Mouse (Mus musculus) adrenal gland, postnatal 25 days (tissue): ENCODE measurements at regions not wholly inside any gene's neighbourhood (a gene's known extent, or its start where the extent isn't known, plus 50 kb on each side); places are given as distances from the start of the nearest gene placed in this dataset.
"Not testable (repeated sequence)": the region's sequence is repeated elsewhere in the genome, so short reads cannot be mapped to it uniquely, and the experiment has no call there.

ENCODE experiments used
- DNase-seq: peaks from one replicate; pipeline ENCODE4 v3.0.0; 2021; ENCODE audit warnings: mixed read lengths

DNA sequence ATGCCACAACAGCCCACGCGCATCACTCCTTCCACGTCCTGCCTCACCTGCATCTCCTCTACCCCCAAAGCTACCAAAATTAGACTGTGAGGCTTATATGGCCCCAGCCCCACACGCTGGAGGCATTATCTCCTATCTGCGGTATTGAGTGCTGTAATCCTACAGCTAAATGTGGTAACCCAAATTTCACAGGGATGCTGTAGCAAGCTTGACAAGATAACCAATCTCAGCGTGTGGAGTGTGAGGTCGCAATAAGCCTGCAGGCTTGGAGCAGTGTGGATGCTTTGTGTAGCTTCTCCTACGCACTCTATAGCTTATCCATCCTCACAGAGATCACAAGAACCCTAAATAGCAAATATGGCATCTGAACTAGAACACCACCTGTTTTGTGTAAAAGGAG lies 251.2 kb upstream of the Kcnh8 start:
- DNase-seq, result no peak

GRCm38 (mm10) chr17:52350696-52351095 lies 251.8 kb upstream of the Kcnh8 start:
- DNase-seq, result no peak

GRCm38 (mm10) chr17:52349872-52350271 lies 252.6 kb upstream of the Kcnh8 start:
- DNase-seq, result no peak

GRCm38 (mm10) chr17:52348481-52349083 lies 253.9 kb upstream of the Kcnh8 start:
- DNase-seq, result no peak

DNA sequence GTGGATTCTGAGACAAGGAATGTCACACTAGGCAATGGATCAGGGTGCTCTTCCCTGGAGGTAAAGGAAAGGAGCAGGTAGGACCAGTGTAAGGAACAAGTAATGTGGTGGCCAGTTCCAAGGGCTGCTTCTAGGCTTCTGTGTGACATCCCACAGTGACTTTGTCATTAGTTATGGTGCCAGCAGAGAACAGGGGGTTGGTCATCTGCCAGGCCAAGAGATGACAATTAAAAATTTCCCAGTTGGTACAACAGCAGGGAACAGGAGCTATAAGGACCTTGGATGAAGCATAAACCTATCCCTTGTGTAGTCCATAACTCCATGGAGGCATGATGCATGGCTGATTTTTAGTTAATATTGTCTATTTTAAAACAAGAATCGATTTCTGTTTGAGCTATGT lies 281.9 kb upstream of the Kcnh8 start:
- no peak for DNase-seq

DNA sequence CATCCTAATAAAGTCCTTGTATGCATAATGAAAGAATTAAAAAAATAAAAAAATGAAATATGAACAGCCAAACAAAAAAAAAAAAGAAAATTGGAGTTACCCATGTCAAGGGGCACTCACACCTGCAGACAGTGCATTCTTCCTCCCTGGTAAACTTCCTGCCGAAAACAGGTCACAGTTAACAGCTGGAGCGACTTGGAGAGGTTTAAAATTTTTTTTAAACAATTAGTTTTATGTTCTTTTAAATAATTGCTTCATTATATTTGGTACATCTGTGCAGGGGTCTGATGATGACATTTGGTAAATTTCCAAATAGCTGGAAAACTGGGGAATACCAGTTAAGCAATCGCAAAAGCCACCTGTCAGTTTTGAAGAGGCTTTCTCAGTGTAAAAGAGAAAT lies 285.5 kb upstream of the Kcnh8 start:
- DNase-seq, result no peak

DNA sequence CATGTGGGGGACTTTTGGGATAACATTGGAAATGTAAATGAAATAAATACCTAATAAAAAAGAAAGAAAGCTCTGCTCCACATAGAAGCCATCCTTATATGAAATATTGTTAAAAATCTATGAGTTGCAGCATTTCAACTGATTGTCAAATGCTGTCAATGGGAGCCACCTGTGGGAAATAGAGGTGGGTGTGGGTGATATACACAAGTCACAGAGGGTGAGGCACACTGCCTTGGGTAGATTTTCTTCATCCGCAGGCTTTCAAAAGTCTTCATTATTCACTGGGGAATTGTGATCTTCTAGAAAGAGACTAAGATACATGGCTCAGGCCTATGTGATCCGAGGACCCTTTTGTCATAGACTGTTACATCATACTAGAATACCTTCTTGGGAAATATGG lies 286.6 kb upstream of the Kcnh8 start:
- no peak for DNase-seq

GRCm38 (mm10) chr17:52315456-52315855 lies 287.1 kb upstream of the Kcnh8 start:
- not testable (repeated sequence) for DNase-seq

DNA sequence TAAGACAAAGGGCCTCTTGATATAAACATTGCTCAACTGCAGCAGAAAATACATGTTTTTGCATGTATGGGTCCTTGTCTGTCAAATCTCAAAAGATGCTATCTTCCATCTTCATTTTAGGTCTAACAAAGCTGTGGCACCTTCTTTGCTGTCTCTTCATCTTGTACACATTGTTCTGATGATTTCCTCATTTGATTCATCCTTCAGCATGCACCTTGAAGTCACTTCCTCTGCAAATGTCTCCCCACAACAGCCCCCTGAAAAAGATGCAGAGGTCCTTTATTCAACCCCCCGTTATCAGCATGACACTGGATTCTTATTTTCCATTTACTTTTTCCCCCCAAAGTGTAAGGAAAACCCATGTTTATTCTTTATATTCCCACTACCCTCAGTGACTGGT lies 290.5 kb upstream of the Kcnh8 start:
- no peak for DNase-seq

DNA sequence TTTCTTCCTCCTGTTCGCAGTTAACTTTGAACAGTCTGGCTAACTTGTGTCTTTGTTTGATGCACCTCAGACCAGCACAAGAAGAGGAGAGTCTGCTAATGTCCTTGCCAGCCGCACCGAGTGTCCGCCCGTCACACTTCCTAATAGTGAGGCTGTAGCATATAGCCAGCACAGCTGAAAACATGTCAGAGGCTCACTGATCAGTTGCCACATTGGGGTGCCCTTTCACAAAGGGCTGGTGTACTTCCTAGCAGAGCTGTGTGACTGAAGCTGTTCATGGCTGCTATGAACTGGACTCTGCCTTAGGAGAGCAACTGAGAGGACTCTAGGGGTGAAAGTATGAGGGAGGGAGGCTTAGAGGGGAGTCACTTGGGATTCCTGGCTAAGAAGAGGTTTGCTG lies 293.7 kb upstream of the Kcnh8 start:
- DNase-seq, result no peak

DNA sequence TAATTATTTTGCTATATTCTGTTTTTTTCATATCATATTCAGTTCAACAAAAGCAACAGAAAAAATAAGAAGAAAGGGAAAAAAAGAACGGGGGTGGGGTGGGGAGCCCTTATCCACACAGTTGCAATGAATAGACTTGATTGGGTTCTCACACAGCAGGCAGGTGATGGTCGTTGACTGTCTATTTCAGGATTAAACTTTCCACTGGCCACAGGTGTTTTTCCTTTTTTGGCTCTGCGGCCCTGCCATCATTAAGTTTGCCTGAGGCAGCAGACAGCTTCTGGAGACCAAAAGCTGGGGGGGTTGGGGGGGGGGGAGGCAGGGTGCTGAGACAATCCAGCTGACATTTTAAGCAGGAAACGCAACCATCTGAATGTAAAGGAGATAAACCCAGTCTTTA lies 298.4 kb upstream of the Kcnh8 start:
- no peak for DNase-seq

DNA sequence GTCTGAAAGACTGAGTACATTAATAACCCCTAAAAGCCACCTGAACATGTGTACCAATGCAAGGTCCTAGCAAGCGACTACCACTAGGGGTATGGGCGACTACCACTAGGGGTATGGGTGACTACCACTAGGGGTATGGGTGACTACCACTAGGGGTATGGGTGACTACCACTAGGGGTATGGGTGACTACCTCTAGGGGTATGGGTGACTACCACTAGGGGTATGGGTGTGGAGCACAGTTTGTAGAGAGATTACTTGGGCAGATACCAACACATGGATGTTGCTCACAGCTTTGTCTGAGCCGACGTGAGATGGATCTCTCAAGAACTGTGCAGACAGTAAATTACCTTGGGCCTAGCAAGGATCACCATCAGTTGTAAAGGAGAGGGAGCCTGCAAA lies 299.2 kb upstream of the Kcnh8 start:
- DNase-seq, result no peak

- DNase-seq, result no peak
Observed at GRCm38 (mm10) chr17:52299769-52300168, 302.7 kb upstream of the Kcnh8 start.

- DNase-seq, result no peak
Observed at GRCm38 (mm10) chr17:52285392-52285791, 317.1 kb upstream of the Kcnh8 start.

DNA sequence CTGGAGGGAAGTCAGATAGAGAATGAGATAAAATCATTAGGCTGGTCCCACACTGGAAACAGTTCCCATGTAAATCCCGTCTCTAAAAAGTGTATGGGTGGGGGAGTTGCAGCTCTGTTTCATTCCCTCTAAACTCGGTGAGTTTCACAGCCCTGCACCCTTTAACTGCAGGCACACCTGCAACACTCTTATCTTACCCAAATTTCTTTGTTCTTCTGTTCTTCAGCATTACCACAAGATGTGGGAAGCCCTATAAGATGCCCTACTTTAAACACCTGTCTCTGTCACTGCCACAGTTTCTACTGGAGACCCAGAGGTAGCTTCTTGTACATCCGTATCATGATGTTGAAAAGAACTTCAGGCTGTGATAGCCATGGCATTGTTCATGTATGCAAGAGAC lies 320.2 kb upstream of the Kcnh8 start:
- no peak for DNase-seq

DNA sequence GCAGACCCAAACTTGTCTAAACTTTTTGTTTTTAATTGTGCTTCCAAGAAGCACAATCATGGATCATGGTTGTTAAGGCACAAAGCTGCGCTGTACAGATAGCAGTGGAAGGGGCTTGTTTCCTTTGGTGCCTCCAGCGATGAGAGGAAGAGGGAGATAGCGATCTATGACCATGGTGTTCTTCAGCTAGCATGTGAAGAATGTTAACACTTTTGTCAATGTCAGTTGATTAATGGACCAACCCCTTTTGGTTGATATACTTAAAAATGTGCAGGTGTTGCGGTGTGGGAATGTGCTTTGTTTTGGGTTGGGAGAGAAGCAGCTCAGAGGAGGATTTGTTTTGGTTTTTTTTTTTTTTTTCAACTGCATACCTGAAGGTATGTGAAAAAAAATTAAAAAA lies 324.0 kb upstream of the Kcnh8 start:
- no peak for DNase-seq

DNA sequence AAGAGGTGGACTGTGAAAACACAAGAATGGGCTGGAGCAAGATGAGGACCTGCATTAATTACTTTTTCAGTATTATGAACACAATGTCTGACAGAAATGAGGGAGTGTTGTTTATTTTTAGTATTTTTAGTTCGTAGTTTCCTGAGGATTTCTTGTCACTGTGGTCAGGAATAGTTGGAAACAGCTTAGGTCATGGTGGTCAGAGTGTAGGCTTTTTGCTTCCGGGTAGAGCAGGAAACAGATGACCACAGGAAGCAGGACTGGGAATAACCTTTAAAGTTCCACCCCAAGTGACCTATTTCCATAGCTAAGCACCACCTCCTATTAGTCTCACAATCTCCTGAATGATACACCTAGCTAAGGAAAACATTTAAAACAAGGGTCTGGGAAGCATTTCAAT lies 333.7 kb upstream of the Kcnh8 start:
- DNase-seq, result no peak

GRCm38 (mm10) chr17:52251284-52251683 lies 351.2 kb upstream of the Kcnh8 start:
- no peak for DNase-seq

GRCm38 (mm10) chr17:52225584-52225983 lies 376.9 kb upstream of the Kcnh8 start:
- no peak for DNase-seq

DNA sequence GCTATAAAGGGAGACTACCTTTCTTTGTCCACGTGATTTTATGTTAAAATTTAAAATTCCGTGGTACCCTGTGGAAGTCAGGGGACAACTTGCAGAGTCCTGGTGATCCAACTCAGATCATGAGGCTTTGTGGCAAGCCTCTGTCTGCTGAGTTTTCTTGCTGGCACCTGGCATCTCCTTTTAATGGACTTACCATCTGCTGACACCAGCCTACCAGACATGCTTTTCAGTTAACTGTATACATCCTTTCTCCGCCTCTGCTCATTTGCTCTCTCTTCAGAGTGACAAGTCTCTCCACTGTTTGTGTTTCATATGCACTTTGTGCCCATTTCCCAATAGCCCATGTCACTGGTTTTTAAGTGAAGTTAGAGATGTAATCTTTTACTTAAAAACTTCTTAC lies 382.1 kb upstream of the Kcnh8 start:
- no peak for DNase-seq

DNA sequence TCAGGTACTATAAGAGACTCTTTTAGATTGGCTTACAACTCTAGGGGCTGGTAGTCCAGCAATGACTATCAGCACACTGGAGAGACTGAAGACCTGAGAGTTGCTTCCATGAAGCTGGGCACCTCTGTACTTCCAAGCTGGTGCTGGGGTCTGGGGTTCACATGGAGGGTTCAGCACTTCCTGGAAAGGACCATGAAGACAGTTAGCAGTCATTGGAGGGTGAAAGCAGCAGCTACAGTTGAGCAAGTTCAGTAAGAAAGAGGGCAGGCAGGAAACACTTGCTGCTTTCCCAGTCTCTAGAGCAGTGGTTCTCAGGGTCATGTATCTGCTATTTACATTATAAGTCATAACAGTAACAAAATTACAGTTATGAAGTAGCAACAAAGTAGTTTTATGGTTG lies 384.3 kb upstream of the Satb1 start:
- DNase-seq, result no peak

GRCm38 (mm10) chr17:52212944-52213343 lies 379.9 kb upstream of the Satb1 start:
- no peak for DNase-seq

DNA sequence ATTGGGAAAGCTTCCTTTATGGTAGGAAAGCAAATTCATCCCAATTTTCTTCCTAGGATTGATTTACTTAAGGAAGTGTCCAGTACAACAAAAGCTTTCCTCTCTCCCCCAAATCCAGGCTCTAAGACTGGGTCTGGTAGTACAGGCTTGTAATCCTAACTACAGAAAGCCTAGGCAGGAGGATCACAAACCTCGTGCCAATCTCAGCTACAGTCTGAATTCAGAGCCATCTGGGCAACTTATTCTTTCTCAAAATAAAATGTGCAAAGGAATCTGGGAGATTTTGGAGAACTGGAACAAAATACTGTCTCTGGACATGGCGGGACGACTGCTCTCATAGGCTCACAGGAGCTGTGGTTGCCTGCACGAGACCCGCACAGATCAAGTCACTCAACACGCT lies 377.4 kb upstream of the Satb1 start:
- no peak for DNase-seq

DNA sequence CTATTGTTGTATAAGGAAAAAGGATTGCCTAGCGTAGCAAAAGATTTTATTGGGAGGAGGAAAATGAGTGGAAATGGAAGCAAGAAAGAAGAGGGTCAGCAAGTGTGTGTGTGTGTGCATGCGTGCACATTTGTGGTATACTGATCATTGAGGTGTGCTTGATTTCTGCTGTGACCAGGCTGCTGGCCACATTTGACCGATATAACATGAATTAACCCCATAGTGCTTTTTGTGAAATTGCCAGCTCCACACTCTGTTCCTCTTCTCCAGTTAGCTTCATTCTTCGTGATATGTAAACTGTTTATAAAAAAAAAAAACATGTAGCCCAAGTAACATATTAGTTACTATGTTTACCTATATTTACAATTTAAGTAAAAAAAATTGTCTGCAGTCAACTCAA lies 364.6 kb upstream of the Satb1 start:
- DNase-seq, result no peak

DNA sequence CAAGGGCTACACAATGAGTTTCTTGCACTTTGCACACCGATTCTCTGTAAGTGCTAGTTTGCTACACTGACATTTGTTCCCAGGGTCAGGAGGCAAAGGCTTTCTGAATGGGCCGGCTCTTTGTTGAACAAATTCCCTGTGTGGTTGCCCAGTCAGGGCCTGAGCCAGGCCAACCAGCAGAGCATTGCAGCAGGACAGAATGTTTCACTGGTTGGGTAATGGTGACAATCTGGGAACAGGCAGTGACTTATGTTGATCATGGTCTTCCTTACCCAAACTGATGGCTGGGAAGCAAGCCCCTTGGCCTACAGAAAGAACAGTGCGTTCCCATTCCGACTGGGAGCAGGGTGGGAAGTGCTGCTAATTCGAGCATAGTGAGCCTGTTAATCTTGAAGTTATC lies 363.7 kb upstream of the Satb1 start:
- no peak for DNase-seq
